Mouse (Mus musculus): ENCODE data around the gene Stam2. TPM values are rescaled to one million over a fixed set of nuclear protein-coding genes. Genes with fewer than 3 reads are reported as not detected.

Stam2 gene
- total and polyA plus RNA-seq, 2 experiments from 2014 or later: 30.6 to 40.3 TPM

GRCm38 (mm10) chr2:52709417-52709816 is 32.7 kb downstream of the Stam2 start:
- Histone ChIP-seq H3K9ac (no peak overlapping the region), H3K4me3 (ENCODE audit: low read depth, low read length) (no peak overlapping the region), H3K9me3 (ENCODE audit: low read length) (no peaks in the 10 kb centered on the region), H3K27ac (ENCODE audit: low read depth, low read length) (no peak overlapping the region), H3K4me2 (ENCODE audit: low read depth) (no peak overlapping the region), H3K27me3 (ENCODE audit: insufficient read depth, low read length) (no peaks in the 10 kb centered on the region), H3K4me1 (ENCODE audit: insufficient read depth) (no peaks in the 10 kb centered on the region), H3K36me3 (ENCODE audit: insufficient read depth) (peaks cover 25% of the 10 kb centered on the region)
- TF ChIP-seq CTCF (IDR thresholded peaks at IDR 0.05; ENCODE audit: low read depth): no peak
- DNase-seq (no peak), ATAC-seq (no peak)
- 96% methylated on average over 5 of the region's 5 CpGs for WGBS

- ATAC-seq: peak; percentile 86
These were observed 40.6 kb downstream of the Stam2 start for GRCm38 (mm10) chr2:52701368-52702036.

GRCm38 (mm10) chr2:52700352-52700751 is 41.7 kb downstream of the Stam2 start:
- H3K27me3 ChIP-seq (ENCODE audit: insufficient read depth, low read length): no peaks in the 10 kb centered on the region
- no peak for DNase-seq
- no peaks in the 10 kb centered on the region for H3K9me3 ChIP-seq (ENCODE audit: low read length)
- peaks cover 21% of the 10 kb centered on the region for H3K36me3 ChIP-seq (ENCODE audit: insufficient read depth)
- H3K27ac ChIP-seq (ENCODE audit: low read depth, low read length): no peak overlapping the region
- no peak overlapping the region for H3K4me3 ChIP-seq (ENCODE audit: low read depth, low read length)
- WGBS: 60% methylated on average over 5 of the region's 5 CpGs
- TF ChIP-seq CTCF (IDR thresholded peaks at IDR 0.05; ENCODE audit: low read depth): no peak
- no peak overlapping the region for H3K9ac ChIP-seq
- no peak for ATAC-seq
- H3K4me1 ChIP-seq (ENCODE audit: insufficient read depth): no peaks in the 10 kb centered on the region
- no peak overlapping the region for H3K4me2 ChIP-seq (ENCODE audit: low read depth)

More at GRCm38 (mm10) chr2:52701368-52702036, 40.6 kb downstream of the Stam2 start:
- Histone ChIP-seq H3K9ac (no peak overlapping the region), H3K27me3 (ENCODE audit: insufficient read depth, low read length) (no peaks in the 10 kb centered on the region), H3K36me3 (ENCODE audit: insufficient read depth) (peaks cover 31% of the 10 kb centered on the region), H3K9me3 (ENCODE audit: low read length) (no peaks in the 10 kb centered on the region), H3K4me3 (ENCODE audit: low read depth, low read length) (no peak overlapping the region), H3K4me1 (ENCODE audit: insufficient read depth) (no peaks in the 10 kb centered on the region), H3K4me2 (ENCODE audit: low read depth) (no peak overlapping the region), H3K27ac (ENCODE audit: low read depth, low read length) (no peak overlapping the region)
- 51% methylated on average over 11 of the region's 11 CpGs for WGBS
- no peak for DNase-seq
- TF ChIP-seq CTCF (IDR thresholded peaks at IDR 0.05; ENCODE audit: low read depth): no peak

- no peak overlapping the region for H3K4me3 ChIP-seq (ENCODE audit: low read depth, low read length)
- H3K27me3 ChIP-seq (ENCODE audit: insufficient read depth, low read length): no peaks in the 10 kb centered on the region
- no peak overlapping the region for H3K27ac ChIP-seq (ENCODE audit: low read depth, low read length)
- ATAC-seq (no peak; the same call in 1 of the 2 replicates), DNase-seq (no peak)
- no peak overlapping the region for H3K4me2 ChIP-seq (ENCODE audit: low read depth)
- 0 out of 2 replicates have a peak, but pooled peaks cover 8% of the 10 kb centered on the region for H3K36me3 ChIP-seq (ENCODE audit: insufficient read depth)
- H3K4me1 ChIP-seq (ENCODE audit: insufficient read depth): no peaks in the 10 kb centered on the region
- H3K9ac ChIP-seq: no peak overlapping the region
- WGBS: 87% methylated on average over 6 of the region's 6 CpGs
- no peak for TF ChIP-seq CTCF (IDR thresholded peaks at IDR 0.05; ENCODE audit: low read depth)
- H3K9me3 ChIP-seq (ENCODE audit: low read length): no peaks in the 10 kb centered on the region
These were observed 47.5 kb downstream of the Stam2 start for GRCm38 (mm10) chr2:52694604-52695003.

GRCm38 (mm10) chr2:52691745-52692144 is 50.3 kb downstream of the Stam2 start:
- no peak overlapping the region for H3K9ac ChIP-seq
- 0 out of 2 replicates have a peak, but pooled peaks cover 5% of the 10 kb centered on the region for H3K36me3 ChIP-seq (ENCODE audit: insufficient read depth)
- H3K27ac ChIP-seq (ENCODE audit: low read depth, low read length): no peak overlapping the region
- H3K4me2 ChIP-seq (ENCODE audit: low read depth): no peak overlapping the region
- ATAC-seq (no peak), DNase-seq (no peak)
- TF ChIP-seq CTCF (IDR thresholded peaks at IDR 0.05; ENCODE audit: low read depth): peak; percentile 36
- H3K9me3 ChIP-seq (ENCODE audit: low read length): no peaks in the 10 kb centered on the region
- H3K4me1 ChIP-seq (ENCODE audit: insufficient read depth): no peaks in the 10 kb centered on the region
- WGBS: 67% methylated on average over 4 of the region's 4 CpGs
- H3K27me3 ChIP-seq (ENCODE audit: insufficient read depth, low read length): no peaks in the 10 kb centered on the region
- H3K4me3 ChIP-seq (ENCODE audit: low read depth, low read length): no peak overlapping the region

DNA sequence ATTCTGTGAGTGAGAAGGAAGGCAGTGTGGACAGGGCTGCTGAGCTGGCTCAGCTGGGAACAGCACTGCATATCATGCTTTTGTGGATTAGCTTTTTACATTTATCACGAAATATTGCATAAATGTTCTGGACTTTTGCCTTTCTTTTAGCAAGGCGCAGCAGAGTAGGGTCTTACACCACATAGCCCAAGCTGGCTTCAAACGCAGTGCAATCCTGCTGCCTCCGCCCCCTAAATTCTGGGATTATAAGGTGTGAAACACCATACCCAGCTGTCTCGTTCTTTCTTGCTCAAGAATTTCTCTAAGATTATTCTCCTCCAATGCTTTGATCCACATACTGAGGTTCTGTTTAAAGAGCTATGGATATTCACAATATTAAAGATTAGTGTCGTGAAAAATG is 55.5 kb downstream of the Stam2 start:
- Histone ChIP-seq H3K4me3 (ENCODE audit: low read depth, low read length) (no peak overlapping the region), H3K4me2 (ENCODE audit: low read depth) (no peak overlapping the region), H3K27me3 (ENCODE audit: insufficient read depth, low read length) (no peaks in the 10 kb centered on the region), H3K36me3 (ENCODE audit: insufficient read depth) (no peaks in the 10 kb centered on the region), H3K9me3 (ENCODE audit: low read length) (no peaks in the 10 kb centered on the region), H3K9ac (no peak overlapping the region), H3K27ac (ENCODE audit: low read depth, low read length) (no peak overlapping the region), H3K4me1 (ENCODE audit: insufficient read depth) (no peaks in the 10 kb centered on the region)
- WGBS: 79% methylated on average over 6 of the region's 6 CpGs
- no peak for TF ChIP-seq CTCF (IDR thresholded peaks at IDR 0.05; ENCODE audit: low read depth)
- DNase-seq (no peak), ATAC-seq (no peak)

GRCm38 (mm10) chr2:52677589-52677988 is 64.5 kb downstream of the Stam2 start:
- H3K9ac ChIP-seq: no peak overlapping the region
- DNase-seq (no peak), ATAC-seq (no peak)
- WGBS: 60% methylated on average over 4 of the region's 4 CpGs
- H3K36me3 ChIP-seq (ENCODE audit: insufficient read depth): no peaks in the 10 kb centered on the region
- H3K4me1 ChIP-seq (ENCODE audit: insufficient read depth): peaks cover 4% of the 10 kb centered on the region; the same call in 1 of the 2 replicates
- no peaks in the 10 kb centered on the region; the same call in 1 of the 2 replicates for H3K27me3 ChIP-seq (ENCODE audit: insufficient read depth, low read length)
- H3K4me3 ChIP-seq (ENCODE audit: low read depth, low read length): no peak overlapping the region
- H3K4me2 ChIP-seq (ENCODE audit: low read depth): no peak overlapping the region
- H3K9me3 ChIP-seq (ENCODE audit: low read length): no peaks in the 10 kb centered on the region
- no peak for TF ChIP-seq CTCF (IDR thresholded peaks at IDR 0.05; ENCODE audit: low read depth)
- H3K27ac ChIP-seq (ENCODE audit: low read depth, low read length): no peak overlapping the region
